Mouse (Mus musculus) G1E (cell line): Measurements from ENCODE around the gene Fbxo28. TPM values are rescaled to one million over a fixed set of nuclear protein-coding genes. Genes with fewer than 3 reads are reported as not detected.

ENCODE experiments used
- ATAC-seq: 2 replicates; pipeline ENCODE4 v1.8.0; 2016; ENCODE audit warnings: mild to moderate bottlenecking; ENCODE audit not compliant: insufficient number of reproducible peaks, poor library complexity, low FRiP score, severe bottlenecking; ENCODE audit errors: extremely low read depth
- DNase-seq: peaks from one replicate; pipeline ENCODE4 v3.0.0; 2012; ENCODE audit warnings: low spot score
- H3K27me3 ChIP-seq: 2 replicates; pipeline ENCODE4 v1.6.1; 2012; ENCODE audit warnings: mild to moderate bottlenecking, low read length, inconsistent platforms; ENCODE audit not compliant: insufficient read depth
- H3K36me3 ChIP-seq: replicated peaks from 2 replicates; pipeline ENCODE3; 2012; ENCODE audit warnings: mild to moderate bottlenecking, inconsistent platforms
- H3K4me1 ChIP-seq: 2 replicates; pipeline ENCODE4 v1.6.1; 2012; ENCODE audit warnings: low read depth, low read length, inconsistent platforms, mixed read lengths; ENCODE audit not compliant: insufficient read depth
- H3K4me3 ChIP-seq: 2 replicates; pipeline ENCODE4 v1.5.1; 2012; ENCODE audit warnings: low read depth, mild to moderate bottlenecking, inconsistent platforms, low read length, moderate library complexity, mixed read lengths
- H3K9me3 ChIP-seq: replicated peaks from 2 replicates; pipeline ENCODE4 v1.6.1; 2012; ENCODE audit warnings: inconsistent platforms
- CTCF ChIP-seq: IDR thresholded peaks from 2 replicates; pipeline ENCODE4 v1.5.1; 2012; ENCODE audit warnings: low read depth, low read length, inconsistent platforms, mixed read lengths
- GATA1 ChIP-seq: IDR thresholded peaks from 2 replicates; pipeline ENCODE4 v1.6.1; 2012; ENCODE audit warnings: borderline replicate concordance, low read length, inconsistent platforms, mixed read lengths
- GATA2 ChIP-seq: IDR thresholded peaks from 2 replicates; pipeline ENCODE4 v1.6.1; 2012; ENCODE audit warnings: low read depth, low read length, inconsistent platforms, borderline replicate concordance
- POLR2AphosphoS5 ChIP-seq: IDR thresholded peaks from 2 replicates; pipeline ENCODE4 v1.6.1; 2012; ENCODE audit warnings: low read depth, low read length, inconsistent platforms; ENCODE audit not compliant: insufficient replicate concordance
- TAL1 ChIP-seq: conservative IDR thresholded peaks from 2 replicates; pipeline ENCODE4 v1.6.1; 2012; ENCODE audit warnings: low read depth, low read length, inconsistent platforms, mixed read lengths
- polyA plus RNA-seq: library from polyadenylated mRNA; stranded (reverse); fragments of >175 nt; gene quantifications from 2 replicates; pipeline ENCODE4 v1.2.3, GENCODE M21; 2012
- total RNA-seq, 2 experiments: library from RNA; stranded (forward) in 1 of 2; stranded (reverse) in 1 of 2; fragments of 200-1000 nt in 1 of 2; fragments of >200 nt in 1 of 2; fragmentation: Nextera tagmentation in 1 of 2; gene quantifications; 2 replicates each; pipeline ENCODE4 v1.2.3; 2014 to 2017

Gene Fbxo28
- total RNA-seq (2014; fragmentation: Nextera tagmentation) (18.0 and 23.9 TPM in 2 replicates), total RNA-seq (2017) (26.5 and 29.1 TPM in 2 replicates), polyA plus RNA-seq (27.5 and 44.2 TPM in 2 replicates)

DNA sequence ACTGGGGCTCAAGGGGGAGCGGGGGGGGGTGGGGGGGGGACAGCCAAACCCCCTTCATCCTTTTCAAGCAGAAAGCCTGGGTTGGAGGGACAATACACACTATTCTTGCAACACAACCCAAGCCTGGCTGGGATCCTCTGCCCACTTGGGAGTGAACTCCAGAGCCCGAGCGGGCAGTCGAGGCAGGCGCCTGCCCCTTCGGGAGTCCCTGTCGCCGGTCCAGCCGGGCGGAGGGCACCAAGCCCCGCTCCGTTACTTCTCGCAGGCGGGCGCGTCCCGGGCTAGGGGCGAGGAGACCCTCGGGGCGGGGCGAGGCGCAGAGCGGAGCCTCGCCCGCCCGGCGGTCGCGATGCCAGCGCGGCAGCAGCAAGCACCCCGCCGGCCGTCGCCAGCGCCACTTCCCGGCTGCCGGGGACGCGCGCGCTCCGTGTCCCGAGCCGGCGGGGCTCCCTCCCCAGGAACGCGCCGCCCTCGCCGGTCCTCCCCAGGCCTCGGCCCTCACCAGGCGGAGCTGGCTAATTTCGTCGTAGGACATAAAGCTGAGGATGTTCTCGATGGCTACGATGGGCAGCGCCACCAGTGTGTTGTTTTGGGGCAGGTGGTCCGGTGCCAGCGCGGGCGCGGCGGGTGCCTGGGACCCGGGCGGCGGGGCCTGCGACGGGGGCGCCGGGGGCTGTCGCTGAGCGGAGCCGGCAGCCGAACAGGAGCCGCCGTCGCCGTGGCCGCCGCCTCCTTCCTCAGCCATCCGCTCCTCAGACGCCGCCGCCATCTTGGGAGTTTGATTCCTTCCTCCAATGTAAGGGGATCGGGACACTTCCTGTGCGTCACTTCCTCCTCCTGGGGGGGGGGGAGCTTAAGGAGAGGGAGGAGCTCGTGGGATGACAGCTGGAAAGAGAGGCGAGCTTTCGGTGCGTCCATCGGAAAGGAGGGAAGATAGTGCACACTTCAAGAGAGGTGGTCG, at the start of gene Fbxo28:
Fbxo28 (minus strand) TSS at position 809 of the 961 bp plus-strand sequence.
- DNase-seq, result peak; percentile 98

DNA sequence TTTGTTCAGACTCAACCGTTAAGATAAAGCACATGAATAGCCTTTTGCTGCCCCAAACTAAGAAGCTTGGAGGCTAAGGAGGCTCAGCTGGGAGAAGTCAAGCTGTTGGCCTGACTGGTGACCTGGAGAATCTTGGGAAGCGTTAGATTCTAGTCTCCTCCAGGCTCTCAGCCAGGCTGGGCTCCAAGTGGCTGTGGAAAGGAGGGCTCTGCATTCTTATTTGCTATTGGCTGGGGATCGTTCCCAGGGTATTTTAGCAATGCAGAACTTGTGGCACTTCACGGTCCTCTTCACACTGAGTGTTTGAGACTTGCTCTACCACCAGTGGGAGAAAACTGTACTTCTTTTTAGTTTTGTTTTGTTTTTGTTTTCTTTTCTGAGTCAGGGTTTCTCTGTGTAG, 47.3 kb upstream of the Fbxo28 start:
- H3K9me3 ChIP-seq, result no peaks in the 10 kb centered on the region
- DNase-seq (no peak), ATAC-seq (no peak)
- no peaks in the 10 kb centered on the region for H3K36me3 ChIP-seq
- H3K27me3 ChIP-seq, result peaks cover 7% of the 10 kb centered on the region
- no peak for TF ChIP-seq GATA2
- TF ChIP-seq TAL1, result no peak
- no peak for TF ChIP-seq CTCF
- TF ChIP-seq GATA1, result no peak
- no peak for TF ChIP-seq POLR2AphosphoS5
- H3K4me1 ChIP-seq, result no peaks in the 10 kb centered on the region
- H3K4me3 ChIP-seq, result no peak overlapping the region

More for the DNA sequence above, at the start of gene Fbxo28:
- H3K27me3 ChIP-seq, result no peaks in the 10 kb centered on the region; the same call in 1 of the 2 replicates
- no peak for TF ChIP-seq GATA2
- TF ChIP-seq TAL1, result no peak
- no peak for TF ChIP-seq CTCF
- no peak for TF ChIP-seq POLR2AphosphoS5
- no peak for TF ChIP-seq GATA1
- ATAC-seq, result peak; percentile 97
- peaks cover 20% of the 10 kb centered on the region for H3K36me3 ChIP-seq
- H3K4me3 ChIP-seq, result peak within 1 kb of the TSS; percentile 99
- H3K9me3 ChIP-seq, result no peaks in the 10 kb centered on the region
- H3K4me1 ChIP-seq, result peaks cover 30% of the 10 kb centered on the region

- TF ChIP-seq TAL1, result no peak
- TF ChIP-seq POLR2AphosphoS5, result no peak
- no peak for TF ChIP-seq GATA1
- TF ChIP-seq GATA2, result no peak
- no peak for TF ChIP-seq CTCF
- H3K36me3 ChIP-seq, result no peaks in the 10 kb centered on the region
Observed at GRCm38 (mm10) chr1:182386449-182386848, 45.0 kb upstream of the Fbxo28 start.

GRCm38 (mm10) chr1:182383096-182383495, 41.7 kb upstream of the Fbxo28 start:
- ATAC-seq, result no peak
- TF ChIP-seq CTCF, result no peak
- no peak for TF ChIP-seq POLR2AphosphoS5
- TF ChIP-seq GATA2, result no peak
- no peak for TF ChIP-seq GATA1
- TF ChIP-seq TAL1, result no peak
- Histone ChIP-seq H3K4me3 (no peak overlapping the region), H3K36me3 (no peaks in the 10 kb centered on the region), H3K9me3 (no peaks in the 10 kb centered on the region), H3K27me3 (peaks cover 12% of the 10 kb centered on the region), H3K4me1 (no peaks in the 10 kb centered on the region)
- DNase-seq, result no peak

More at GRCm38 (mm10) chr1:182386449-182386848, 45.0 kb upstream of the Fbxo28 start:
- Histone ChIP-seq H3K4me1 (no peaks in the 10 kb centered on the region), H3K4me3 (no peak overlapping the region), H3K9me3 (no peaks in the 10 kb centered on the region), H3K27me3 (peaks cover 12% of the 10 kb centered on the region)
- DNase-seq (no peak), ATAC-seq (no peak)

GRCm38 (mm10) chr1:182381327-182381726, 39.9 kb upstream of the Fbxo28 start:
- DNase-seq (no peak), ATAC-seq (no peak; the same call in 1 of the 2 replicates)
- no peaks in the 10 kb centered on the region for H3K36me3 ChIP-seq
- no peaks in the 10 kb centered on the region for H3K9me3 ChIP-seq
- peaks cover 7% of the 10 kb centered on the region for H3K27me3 ChIP-seq
- TF ChIP-seq POLR2AphosphoS5, result no peak
- peak; percentile 7; the same call in 1 of the 2 replicates for TF ChIP-seq CTCF
- H3K4me3 ChIP-seq, result no peak overlapping the region
- no peaks in the 10 kb centered on the region for H3K4me1 ChIP-seq

DNA sequence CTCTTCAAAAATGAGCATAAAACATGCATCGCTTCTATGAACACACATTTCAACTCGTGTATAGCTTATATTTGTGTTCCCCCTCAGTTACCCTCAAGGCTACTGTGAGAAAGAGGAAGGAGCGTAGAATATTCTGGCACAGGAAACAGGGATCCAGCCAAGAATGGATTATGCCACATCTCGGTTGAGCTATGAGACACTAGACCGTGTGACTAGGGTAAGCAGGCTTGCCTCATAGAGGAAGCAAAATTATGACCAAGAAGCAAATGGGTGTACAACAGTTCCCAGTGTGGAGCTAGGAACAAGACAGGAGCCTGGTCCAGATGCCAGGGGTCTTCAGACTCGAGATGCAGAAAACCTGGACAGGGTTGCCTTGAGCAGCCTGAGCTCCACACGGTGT, 39.3 kb upstream of the Fbxo28 start:
- no peak for TF ChIP-seq GATA1
- TF ChIP-seq GATA2, result no peak
- no peak for ATAC-seq

More for the DNA sequence above, 39.3 kb upstream of the Fbxo28 start:
- no peaks in the 10 kb centered on the region for H3K4me1 ChIP-seq
- H3K9me3 ChIP-seq, result no peaks in the 10 kb centered on the region
- no peaks in the 10 kb centered on the region for H3K36me3 ChIP-seq
- no peak for DNase-seq
- no peak overlapping the region for H3K4me3 ChIP-seq
- peaks cover 6% of the 10 kb centered on the region; the same call in 1 of the 2 replicates for H3K27me3 ChIP-seq
